Mouse (Mus musculus) heart, embryonic 11.5 days (tissue): Measurements from ENCODE around the gene Lrch1. TPM values are rescaled to one million over a fixed set of nuclear protein-coding genes. Genes with fewer than 3 reads are reported as not detected.

Source experiments
- ATAC-seq: fragments of 200-750 bp; cut with Nextera tagmentation; replicated peaks from 2 replicates; pipeline ENCODE4 v1.8.0; 2017; ENCODE audit warnings: moderate library complexity; ENCODE audit not compliant: insufficient number of reproducible peaks, low FRiP score, low TSS enrichment
- H3K27ac ChIP-seq: fragments of 300-500 bp; sonication (generic); 2 replicates; pipeline ENCODE4 v1.5.1; 2014; ENCODE audit warnings: mild to moderate bottlenecking, low read depth, low read length
- H3K27me3 ChIP-seq: fragments of 300-500 bp; sonication (generic); 2 replicates; pipeline ENCODE4 v1.6.1; 2014; ENCODE audit warnings: mild to moderate bottlenecking, low read length, mixed read lengths; ENCODE audit not compliant: control insufficient read depth, insufficient read depth
- H3K36me3 ChIP-seq: fragments of 300-500 bp; sonication (generic); 2 replicates; pipeline ENCODE4 v1.6.1; 2014; ENCODE audit warnings: mild to moderate bottlenecking, low read length, moderate library complexity, mixed read lengths; ENCODE audit not compliant: control insufficient read depth, insufficient read depth
- H3K4me1 ChIP-seq: fragments of 300-500 bp; sonication (generic); 2 replicates; pipeline ENCODE4 v1.6.1; 2014; ENCODE audit warnings: low read length; ENCODE audit not compliant: control insufficient read depth, insufficient read depth
- H3K4me2 ChIP-seq: fragments of 300-500 bp; sonication (generic); 2 replicates; pipeline ENCODE4 v1.6.1; 2014; ENCODE audit warnings: mild to moderate bottlenecking, moderate library complexity
- H3K4me3 ChIP-seq: fragments of 300-500 bp; sonication (generic); 2 replicates; pipeline ENCODE4 v1.5.1; 2014; ENCODE audit warnings: low read depth, low read length
- H3K9ac ChIP-seq: fragments of 300-500 bp; sonication (generic); 2 replicates; pipeline ENCODE4 v1.6.1; 2014; ENCODE audit warnings: mild to moderate bottlenecking, low read depth, low read length, moderate library complexity
- H3K9me3 ChIP-seq: fragments of 300-500 bp; sonication (generic); replicated peaks from 2 replicates; pipeline ENCODE4 v1.6.1; 2016; ENCODE audit warnings: low read length; ENCODE audit not compliant: control insufficient read depth
- WGBS: fragments of 180-500 bp; shearing (Covaris S2); extraction: QIAGEN DNeasy Blood & Tissue Kit; methylation state at CpG from one replicate; pipeline ENCODE4 v1.1.7; 2014; ENCODE audit not compliant: insufficient replicate concordance; 5-methylcytosine and 5-hydroxymethylcytosine counted together
- polyA plus RNA-seq: library from polyadenylated mRNA; unstranded; fragments of >200 nt; fragmentation: Nextera tagmentation; extraction: Ambion mirVana; gene quantifications from 2 replicates; pipeline ENCODE4 v1.2.1, GENCODE M21; 2014

Gene Lrch1
- polyA plus RNA-seq, 1 experiment from 2014 or later: 10.0 TPM

DNA sequence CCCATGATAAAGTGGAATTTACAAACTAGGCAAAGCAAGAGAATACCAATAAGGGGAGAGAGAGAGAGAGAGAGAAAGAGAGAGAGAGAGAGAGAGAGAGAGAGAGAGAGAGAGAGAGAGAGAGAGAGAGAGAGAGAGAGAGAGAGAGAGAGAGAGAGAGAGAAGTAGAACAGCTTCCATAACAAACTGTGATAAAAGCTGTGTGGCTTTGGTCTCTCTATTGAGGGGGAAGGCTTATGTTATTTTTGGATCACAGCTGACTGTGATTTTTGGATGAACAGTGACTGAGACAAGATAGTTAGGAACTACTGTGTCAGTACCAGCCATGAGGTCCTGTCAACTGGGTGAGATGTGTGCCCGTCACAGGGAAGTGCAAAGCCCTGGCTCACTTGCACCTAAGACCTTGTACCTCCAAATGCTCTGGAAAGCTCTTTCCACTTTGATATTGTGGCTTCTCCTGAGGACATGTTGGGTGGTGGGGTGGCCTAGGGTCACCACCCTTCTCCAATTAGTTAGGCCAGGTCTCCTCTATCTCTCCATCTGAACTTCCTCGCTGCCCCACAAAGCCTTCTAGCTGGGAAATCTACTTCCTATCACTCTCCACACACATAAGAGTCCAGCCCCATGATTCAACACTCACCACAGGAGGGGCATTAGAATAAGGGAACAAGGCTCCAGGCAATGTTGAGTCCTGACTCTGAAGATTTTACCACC lies 79.3 kb downstream of the Lrch1 start:
- no peaks in the 10 kb centered on the region for H3K36me3 ChIP-seq
- peaks cover 62% of the 10 kb centered on the region for H3K4me1 ChIP-seq
- no peaks in the 10 kb centered on the region for H3K27me3 ChIP-seq
- no peak overlapping the region for H3K4me3 ChIP-seq
- ATAC-seq: no peak
- H3K27ac ChIP-seq: peak overlapping the region; percentile 54
- no peak overlapping the region; the same call in 1 of the 2 replicates for H3K9ac ChIP-seq
- no peaks in the 10 kb centered on the region for H3K9me3 ChIP-seq
- no peak overlapping the region; the same call in 1 of the 2 replicates for H3K4me2 ChIP-seq
- 63% methylated on average over 2 of the region's 2 CpGs for WGBS

DNA sequence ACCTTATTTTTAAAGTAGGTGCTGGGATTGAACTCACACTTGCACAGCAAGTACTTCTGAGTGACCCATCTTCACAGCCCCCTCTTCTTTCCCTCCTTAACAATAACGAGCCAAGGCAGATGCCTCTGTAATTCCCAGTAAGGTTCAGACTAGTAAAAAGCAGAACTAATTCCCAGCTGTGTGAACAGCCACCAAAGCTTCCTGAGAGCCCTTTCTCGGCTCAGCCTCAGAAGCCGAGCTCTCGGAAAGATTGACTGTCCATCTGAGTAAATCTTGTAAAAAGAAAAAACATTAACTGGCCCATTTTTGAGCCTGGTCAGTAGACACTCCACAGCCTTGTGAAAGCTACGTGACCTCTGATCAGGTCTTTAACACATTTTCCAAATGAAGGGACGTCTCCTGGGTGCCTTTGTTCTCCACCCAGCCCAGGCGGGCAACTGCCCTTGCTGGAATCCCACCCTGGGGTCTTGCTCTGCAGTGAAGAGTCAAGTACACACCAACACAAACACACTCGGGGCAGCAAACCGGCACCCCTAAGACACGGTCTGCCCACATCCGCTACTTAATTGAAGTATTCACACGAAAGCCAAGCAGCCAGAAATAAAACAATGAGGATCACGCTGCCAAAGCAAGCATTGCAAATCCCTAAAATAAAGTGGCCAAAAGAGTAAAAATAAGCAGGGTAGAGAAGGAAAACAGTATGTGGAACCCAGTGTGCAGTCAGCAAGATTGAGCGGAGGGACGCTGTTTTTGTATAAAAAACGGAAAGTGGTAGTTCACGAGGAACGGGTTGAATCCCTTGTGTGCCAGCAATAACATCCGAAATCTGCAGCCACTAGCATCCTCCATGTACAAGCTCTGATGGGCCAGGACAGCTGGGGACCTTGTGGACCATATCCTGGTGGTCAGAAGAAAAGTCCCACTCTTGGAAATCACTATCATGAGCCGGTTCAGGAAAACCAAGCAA lies 80.3 kb downstream of the Lrch1 start:
- no peaks in the 10 kb centered on the region for H3K36me3 ChIP-seq
- ATAC-seq: no peak
- WGBS: 61% methylated on average over 20 of the region's 20 CpGs
- H3K27ac ChIP-seq: peak overlapping the region; percentile 42; the same call in 1 of the 2 replicates
- H3K27me3 ChIP-seq: no peaks in the 10 kb centered on the region
- no peak overlapping the region for H3K4me3 ChIP-seq
- peaks cover 62% of the 10 kb centered on the region for H3K4me1 ChIP-seq
- H3K9me3 ChIP-seq: no peaks in the 10 kb centered on the region
- H3K9ac ChIP-seq: peak overlapping the region; percentile 24; the same call in 1 of the 2 replicates
- H3K4me2 ChIP-seq: no peak overlapping the region; the same call in 1 of the 2 replicates

DNA sequence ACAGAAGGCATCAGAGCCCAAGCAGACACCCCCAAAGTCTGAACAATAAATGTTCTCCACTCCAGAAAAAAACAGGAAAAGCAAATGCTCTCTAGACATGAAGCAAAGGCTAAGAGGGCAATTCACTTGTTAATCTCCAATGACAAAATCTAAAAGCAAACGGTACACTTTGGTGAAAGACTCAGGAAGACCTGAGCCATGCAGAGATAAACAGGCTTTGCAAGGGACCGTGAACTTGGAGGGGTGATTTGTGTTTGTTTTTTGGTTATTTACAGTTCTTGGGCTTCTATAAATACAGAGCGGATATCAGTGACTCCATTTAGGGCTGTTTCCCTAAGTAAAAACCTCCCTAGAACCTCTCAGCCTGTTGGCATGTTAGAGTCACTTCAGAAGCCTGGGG lies 81.9 kb downstream of the Lrch1 start:
- no peaks in the 10 kb centered on the region for H3K27me3 ChIP-seq
- WGBS: 40% methylated on average over 3 of the region's 3 CpGs
- no peak overlapping the region for H3K4me3 ChIP-seq
- no peaks in the 10 kb centered on the region for H3K36me3 ChIP-seq
- H3K4me1 ChIP-seq: peaks cover 53% of the 10 kb centered on the region
- no peak for ATAC-seq
- H3K9me3 ChIP-seq: no peaks in the 10 kb centered on the region
- peak overlapping the region; percentile 5; the same call in 1 of the 2 replicates for H3K27ac ChIP-seq
- H3K9ac ChIP-seq: no peak overlapping the region
- H3K4me2 ChIP-seq: no peak overlapping the region

DNA sequence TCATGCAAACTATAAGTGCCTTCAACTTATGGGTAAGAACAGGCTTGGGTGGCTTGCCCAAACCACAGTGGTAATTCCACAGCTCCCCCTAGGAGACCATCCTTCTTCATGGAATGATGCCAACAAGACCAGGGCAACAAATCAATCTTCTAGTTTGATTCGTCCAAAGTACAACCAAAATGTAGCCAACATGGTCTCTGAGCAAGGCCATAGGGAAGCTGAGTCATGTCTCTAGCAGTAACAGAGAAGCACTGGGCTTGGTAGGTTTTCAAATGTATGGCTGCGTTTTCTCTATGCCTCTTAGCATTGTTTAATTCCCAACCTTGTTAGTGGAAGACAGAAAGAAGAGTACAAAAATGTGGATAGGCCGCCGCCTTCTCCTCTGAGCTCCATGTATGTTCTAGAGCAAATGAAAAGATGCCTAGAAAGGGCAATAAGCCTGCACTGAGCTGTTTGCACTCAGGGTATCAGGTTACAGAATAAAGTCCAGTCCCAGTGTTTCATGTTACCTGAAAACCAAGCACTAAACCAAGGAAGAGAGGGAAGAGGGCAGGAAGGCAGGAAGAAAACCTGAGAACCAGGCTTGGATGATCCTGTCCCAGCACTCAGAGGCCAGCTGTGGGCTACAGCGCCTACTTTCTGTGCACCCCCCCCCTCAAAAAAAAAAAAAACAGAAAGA lies 82.7 kb downstream of the Lrch1 start:
- WGBS: 70% methylated on average over 5 of the region's 5 CpGs
- ATAC-seq: no peak
- Histone ChIP-seq H3K36me3 (no peaks in the 10 kb centered on the region), H3K27ac (no peak overlapping the region), H3K9ac (no peak overlapping the region), H3K27me3 (no peaks in the 10 kb centered on the region), H3K4me2 (no peak overlapping the region), H3K9me3 (no peaks in the 10 kb centered on the region), H3K4me1 (peaks cover 50% of the 10 kb centered on the region), H3K4me3 (no peak overlapping the region)

DNA sequence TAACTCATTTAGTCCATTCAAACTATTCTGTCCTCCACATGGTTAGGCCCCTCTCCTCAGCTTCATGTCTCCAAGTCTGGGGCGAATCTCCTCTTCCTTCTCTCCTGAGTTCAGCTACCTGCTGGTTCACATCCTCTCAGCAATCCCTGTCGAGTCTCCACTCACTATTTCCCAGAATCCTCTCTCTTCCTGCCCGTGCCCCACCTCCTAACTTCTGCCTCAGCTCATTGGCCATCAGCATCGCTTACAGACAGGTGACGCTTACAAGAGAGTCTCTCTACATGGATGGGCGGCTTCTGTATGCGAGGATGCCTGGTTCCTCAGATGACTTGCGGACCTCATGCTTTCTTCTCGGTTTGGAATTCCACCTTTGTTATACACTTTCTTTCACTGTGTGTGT lies 86.2 kb downstream of the Lrch1 start:
- H3K9me3 ChIP-seq: no peaks in the 10 kb centered on the region
- ATAC-seq: no peak
- no peaks in the 10 kb centered on the region for H3K27me3 ChIP-seq
- no peak overlapping the region for H3K4me2 ChIP-seq
- 84% methylated on average over 9 of the region's 9 CpGs for WGBS
- no peak overlapping the region for H3K27ac ChIP-seq
- no peak overlapping the region for H3K9ac ChIP-seq
- peaks cover 18% of the 10 kb centered on the region for H3K4me1 ChIP-seq
- no peaks in the 10 kb centered on the region; the same call in 1 of the 2 replicates for H3K36me3 ChIP-seq
- H3K4me3 ChIP-seq: no peak overlapping the region

DNA sequence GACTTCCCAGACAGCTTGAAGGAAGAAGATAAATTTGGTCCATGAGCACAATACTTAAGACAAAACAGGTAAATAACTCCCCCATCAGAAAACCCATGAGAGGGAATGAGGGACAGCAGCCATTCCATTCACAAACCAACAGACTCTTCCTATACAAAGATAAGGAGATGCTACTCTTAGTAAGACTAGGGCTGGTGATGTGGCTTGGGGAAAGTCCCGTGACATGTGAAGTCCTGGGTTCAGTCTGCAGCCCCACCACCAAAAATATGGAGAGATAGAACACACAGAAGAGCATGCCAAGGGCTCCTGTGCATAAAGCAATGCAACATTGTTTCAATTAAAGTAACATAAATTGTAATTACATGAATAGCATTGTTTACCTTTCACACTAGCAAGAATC lies 88.5 kb downstream of the Lrch1 start:
- H3K4me3 ChIP-seq: no peak overlapping the region
- H3K27me3 ChIP-seq: no peaks in the 10 kb centered on the region
- no peak overlapping the region for H3K27ac ChIP-seq
- H3K9me3 ChIP-seq: no peaks in the 10 kb centered on the region
- no peaks in the 10 kb centered on the region for H3K4me1 ChIP-seq
- H3K36me3 ChIP-seq: no peaks in the 10 kb centered on the region; the same call in 1 of the 2 replicates
- 75% methylated on average over 1 of the region's 1 CpGs for WGBS
- ATAC-seq: no peak
- no peak overlapping the region for H3K9ac ChIP-seq
- no peak overlapping the region for H3K4me2 ChIP-seq

DNA sequence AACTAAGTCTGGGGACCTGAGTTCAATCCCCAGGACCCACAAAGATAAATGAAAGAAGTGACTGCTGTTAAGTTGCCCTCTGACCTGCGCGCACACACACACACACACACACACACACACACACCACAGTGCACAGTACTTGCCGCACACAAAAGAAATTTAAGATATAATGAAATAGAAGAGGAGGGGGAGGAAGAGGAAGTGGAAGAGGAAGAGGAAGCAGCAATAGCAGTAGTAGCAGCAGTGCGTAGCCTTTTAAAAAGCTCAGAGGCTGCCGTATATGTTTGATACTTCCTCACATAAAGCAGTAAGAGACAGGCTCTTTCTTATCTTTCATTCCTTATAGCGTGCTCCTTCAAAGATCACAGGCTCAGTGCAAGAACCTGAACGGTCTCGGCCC lies 92.2 kb downstream of the Lrch1 start:
- ATAC-seq: no peak
- Histone ChIP-seq H3K27me3 (no peaks in the 10 kb centered on the region), H3K27ac (no peak overlapping the region), H3K9ac (no peak overlapping the region), H3K4me3 (no peak overlapping the region), H3K4me1 (peaks cover 19% of the 10 kb centered on the region), H3K9me3 (no peaks in the 10 kb centered on the region), H3K4me2 (no peak overlapping the region), H3K36me3 (no peaks in the 10 kb centered on the region; the same call in 1 of the 2 replicates)
- 86% methylated on average over 8 of the region's 8 CpGs for WGBS

DNA sequence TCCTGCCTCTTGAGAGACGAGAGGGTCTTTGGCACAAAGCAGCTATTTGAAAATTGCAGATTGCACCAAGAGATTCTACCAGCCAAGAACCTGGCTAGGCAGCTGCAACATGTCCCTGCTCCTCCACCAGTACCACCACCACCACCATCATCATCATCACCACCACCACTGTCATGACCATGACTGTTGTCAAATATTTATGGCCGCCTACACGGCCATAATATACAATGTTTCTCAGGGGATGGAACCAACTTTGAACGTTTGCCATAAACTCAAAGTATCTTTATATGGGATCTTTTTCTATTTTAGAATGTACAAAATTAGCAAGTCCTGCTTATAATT lies 93.9 kb downstream of the Lrch1 start:
- H3K4me2 ChIP-seq: no peak overlapping the region
- H3K4me3 ChIP-seq: no peak overlapping the region
- ATAC-seq: no peak
- no peak overlapping the region for H3K9ac ChIP-seq
- H3K9me3 ChIP-seq: no peaks in the 10 kb centered on the region
- peaks cover 26% of the 10 kb centered on the region for H3K4me1 ChIP-seq
- 71% methylated on average over 4 of the region's 4 CpGs for WGBS
- no peaks in the 10 kb centered on the region for H3K27me3 ChIP-seq
- H3K36me3 ChIP-seq: no peaks in the 10 kb centered on the region; the same call in 1 of the 2 replicates
- H3K27ac ChIP-seq: peak overlapping the region; percentile 70
